Mouse (Mus musculus) megakaryocyte, embryonic 14.5 days (primary cell): ENCODE measurements around the gene Zfp36l2.

Experiments used
- FLI1 ChIP-seq: IDR thresholded peaks from 2 replicates; pipeline ENCODE4 v1.6.1; 2012; ENCODE audit warnings: low read length, inconsistent platforms, mixed read lengths
- GATA1 ChIP-seq: IDR thresholded peaks from 3 replicates; pipeline ENCODE4 v1.6.1; 2012; ENCODE audit warnings: mixed read lengths, low read length, inconsistent platforms, borderline replicate concordance

- no peak for TF ChIP-seq GATA1
- no peak for TF ChIP-seq FLI1
These were observed 46.8 kb downstream of the Zfp36l2 start for GRCm38 (mm10) chr17:84140822-84141507.
